Mouse (Mus musculus): Measurements from ENCODE around the gene D630003M21Rik. TPM values are rescaled to one million over a fixed set of nuclear protein-coding genes. Genes with fewer than 3 reads are reported as not detected.

The D630003M21Rik gene
- total RNA-seq (2015) (not detected in 2 replicates), total RNA-seq (2017) (not detected in 2 replicates)

GRCm38 (mm10) chr2:158228670-158229502 lies at the start of gene D630003M21Rik:
Gene D630003M21Rik (minus strand): TSS chr2:158229222.
- no peak for ATAC-seq (ENCODE audit: poor library complexity, severe bottlenecking)

- ATAC-seq (ENCODE audit: poor library complexity, severe bottlenecking): no peak
Measured at GRCm38 (mm10) chr2:158276878-158277277, 47.9 kb upstream of the D630003M21Rik start.

- ATAC-seq (ENCODE audit: poor library complexity, severe bottlenecking): no peak
Measured at GRCm38 (mm10) chr2:158276451-158276850, 47.4 kb upstream of the D630003M21Rik start.

GRCm38 (mm10) chr2:158275811-158276210 lies 46.8 kb upstream of the D630003M21Rik start:
- ATAC-seq (ENCODE audit: poor library complexity, severe bottlenecking): no peak

GRCm38 (mm10) chr2:158275349-158275748 lies 46.3 kb upstream of the D630003M21Rik start:
- no peak for ATAC-seq (ENCODE audit: poor library complexity, severe bottlenecking)

- no peak for ATAC-seq (ENCODE audit: poor library complexity, severe bottlenecking)
Measured at GRCm38 (mm10) chr2:158273646-158274045, 44.6 kb upstream of the D630003M21Rik start.

- ATAC-seq (ENCODE audit: poor library complexity, severe bottlenecking): no peak
Measured at GRCm38 (mm10) chr2:158270017-158270416, 41.0 kb upstream of the D630003M21Rik start.

- no peak for ATAC-seq (ENCODE audit: poor library complexity, severe bottlenecking)
Measured at GRCm38 (mm10) chr2:158264877-158265276, 35.9 kb upstream of the D630003M21Rik start.

GRCm38 (mm10) chr2:158259498-158259897 lies 30.5 kb upstream of the D630003M21Rik start:
- ATAC-seq (ENCODE audit: poor library complexity, severe bottlenecking): no peak

- peak; percentile 77 for ATAC-seq (ENCODE audit: poor library complexity, severe bottlenecking)
Measured at GRCm38 (mm10) chr2:158258781-158259180, 29.8 kb upstream of the D630003M21Rik start.

GRCm38 (mm10) chr2:158258005-158258418 lies 29.0 kb upstream of the D630003M21Rik start, which contains the start of gene Bpi:
Gene Bpi (plus strand): TSS chr2:158258094.
- ATAC-seq (ENCODE audit: poor library complexity, severe bottlenecking): peak; percentile 91

- no peak for ATAC-seq (ENCODE audit: poor library complexity, severe bottlenecking)
Measured at GRCm38 (mm10) chr2:158256894-158257293, 27.9 kb upstream of the D630003M21Rik start.

- no peak for ATAC-seq (ENCODE audit: poor library complexity, severe bottlenecking)
Measured at GRCm38 (mm10) chr2:158253806-158254205, 24.8 kb upstream of the D630003M21Rik start.

- ATAC-seq (ENCODE audit: poor library complexity, severe bottlenecking): no peak
Measured at GRCm38 (mm10) chr2:158250558-158250957, 21.5 kb upstream of the D630003M21Rik start.

GRCm38 (mm10) chr2:158248318-158248717 lies 19.3 kb upstream of the D630003M21Rik start:
- ATAC-seq (ENCODE audit: poor library complexity, severe bottlenecking): no peak

GRCm38 (mm10) chr2:158247852-158248251 lies 18.8 kb upstream of the D630003M21Rik start:
- no peak for ATAC-seq (ENCODE audit: poor library complexity, severe bottlenecking)

- no peak for ATAC-seq (ENCODE audit: poor library complexity, severe bottlenecking)
Measured at GRCm38 (mm10) chr2:158245072-158245817, 16.2 kb upstream of the D630003M21Rik start.

GRCm38 (mm10) chr2:158243129-158243870 lies 14.3 kb upstream of the D630003M21Rik start:
- no peak for ATAC-seq (ENCODE audit: poor library complexity, severe bottlenecking)

- ATAC-seq (ENCODE audit: poor library complexity, severe bottlenecking): no peak
Measured at GRCm38 (mm10) chr2:158242170-158242896, 13.3 kb upstream of the D630003M21Rik start.

GRCm38 (mm10) chr2:158241126-158241738 lies 12.2 kb upstream of the D630003M21Rik start:
- no peak for ATAC-seq (ENCODE audit: poor library complexity, severe bottlenecking)

All from megakaryocyte, adult 5-6 weeks (primary cell).